Mouse (Mus musculus) left cerebral cortex, postnatal 10 days (tissue): ENCODE measurements around the gene Srp9. TPM values are rescaled to one million over a fixed set of nuclear protein-coding genes. Genes with fewer than 3 reads are reported as not detected.
A peak's percentile ranks its signal among the peaks of the same experiment; 100 is the strongest.

ENCODE experiments used
- DNase-seq, 2 experiments: peaks; one replicate each; pipeline ENCODE4 v3.0.0; 2021 to 2022; ENCODE audit warnings: low spot score in 2 of 2, mixed read lengths in 1 of 2; ENCODE audit errors: extremely low spot score in 1 of 2
- intact Hi-C: fragments of 180-260 bp; cut with DNase I; formaldehyde crosslinking; loops from one replicate; pipeline ENCODE4 v1.15.1; 2025
- total RNA-seq, 2 experiments: library from RNA; stranded (reverse); gene quantifications; 2 replicates each; pipeline ENCODE4 v1.2.3; 2021

The Srp9 gene
- total RNA-seq, 2 experiments from 2014 or later: 50.3 to 52.8 TPM

GRCm38 (mm10) chr1:182101468-182101867, 23.1 kb upstream of the Srp9 start:
- intact Hi-C loops: no loop called here
- no peak for DNase-seq

GRCm38 (mm10) chr1:182102706-182103105, 21.8 kb upstream of the Srp9 start:
- intact Hi-C loops: no loop called here
- no peak for DNase-seq

DNA sequence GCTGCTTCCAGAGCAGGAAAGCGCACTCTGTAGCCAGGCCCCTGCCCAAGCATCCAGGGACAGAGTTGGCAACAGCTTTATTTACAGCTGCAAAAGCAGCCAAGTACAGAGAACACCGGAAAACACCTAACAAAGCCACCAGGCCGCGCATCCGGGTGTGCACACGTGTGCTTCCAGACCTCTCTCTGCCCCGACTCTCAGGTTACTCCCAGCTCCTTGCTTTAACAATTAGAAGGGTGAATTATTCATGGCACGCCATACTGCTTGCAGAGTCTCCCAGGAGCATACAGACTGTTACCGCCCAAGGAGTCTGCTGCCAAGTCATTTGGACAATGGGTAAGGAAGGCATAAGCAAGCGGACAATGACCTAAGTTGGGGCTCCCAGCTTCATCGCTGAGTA, 21.1 kb upstream of the Srp9 start:
- intact Hi-C loops: no loop called here

GRCm38 (mm10) chr1:182105023-182105422, 19.5 kb upstream of the Srp9 start:
- DNase-seq: no peak
- intact Hi-C loops: no loop called here

More for the DNA sequence above, 21.1 kb upstream of the Srp9 start:
- DNase-seq: no peak

GRCm38 (mm10) chr1:182107251-182107650, 17.3 kb upstream of the Srp9 start:
- no peak for DNase-seq
- intact Hi-C loops: no loop called here

- intact Hi-C loops: no loop called here
- no peak for DNase-seq
These were observed 16.0 kb upstream of the Srp9 start for GRCm38 (mm10) chr1:182108397-182109099.

DNA sequence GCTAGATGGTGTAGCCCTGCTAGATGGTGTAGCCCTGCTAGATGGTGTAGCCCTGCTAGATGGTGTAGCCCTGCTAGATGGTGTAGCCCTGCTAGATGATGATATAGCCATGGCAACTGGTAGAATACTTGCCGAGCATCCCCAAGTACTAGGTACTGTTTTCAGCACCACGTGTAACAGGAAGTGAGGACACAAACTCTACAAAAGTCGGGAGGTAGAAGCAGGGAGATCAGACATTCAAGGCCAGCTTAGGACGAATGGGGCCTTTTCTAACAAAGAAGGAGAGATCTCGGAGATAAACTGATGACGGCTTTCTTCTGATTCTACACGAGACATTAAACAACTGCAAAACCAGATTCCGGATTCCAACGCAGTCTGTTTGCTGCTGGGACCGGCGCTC, 14.4 kb upstream of the Srp9 start:
- intact Hi-C loops: no loop called here
- no peak for DNase-seq

DNA sequence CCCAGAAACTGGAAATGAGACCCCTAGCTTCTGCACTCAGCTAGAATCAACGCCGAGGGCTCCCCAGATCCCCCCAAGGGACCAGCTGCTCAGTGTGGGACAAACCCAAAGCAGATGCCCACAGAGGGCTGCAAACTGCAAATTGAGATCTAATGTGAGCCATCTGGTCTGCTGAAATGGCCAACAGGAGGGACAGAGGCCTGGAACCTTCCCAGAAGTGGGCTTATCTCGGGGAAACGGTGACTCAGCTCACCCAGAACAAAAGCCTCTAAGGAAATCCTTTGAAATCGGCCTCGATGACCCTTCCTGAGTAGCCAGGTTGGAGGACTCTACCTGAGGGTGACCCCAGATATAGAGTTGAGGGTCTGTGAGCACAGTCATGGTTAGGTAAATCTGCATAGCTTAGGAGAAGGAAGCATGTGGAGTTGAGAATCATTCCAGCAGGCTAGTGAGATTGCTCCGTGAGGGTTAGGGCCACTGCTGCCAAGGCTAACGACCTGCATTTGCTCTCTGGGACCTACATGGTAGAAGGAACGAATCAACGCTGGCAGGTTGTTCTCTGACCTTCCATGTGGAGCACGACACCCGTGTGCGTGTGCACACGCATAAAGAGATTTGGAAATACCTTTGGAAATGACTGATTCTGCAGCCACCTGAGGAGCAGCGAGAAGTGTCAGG, 13.7 kb upstream of the Srp9 start:
- peak in 1 of 2 experiments; percentile 43 for DNase-seq
- intact Hi-C loops: no loop called here

DNA sequence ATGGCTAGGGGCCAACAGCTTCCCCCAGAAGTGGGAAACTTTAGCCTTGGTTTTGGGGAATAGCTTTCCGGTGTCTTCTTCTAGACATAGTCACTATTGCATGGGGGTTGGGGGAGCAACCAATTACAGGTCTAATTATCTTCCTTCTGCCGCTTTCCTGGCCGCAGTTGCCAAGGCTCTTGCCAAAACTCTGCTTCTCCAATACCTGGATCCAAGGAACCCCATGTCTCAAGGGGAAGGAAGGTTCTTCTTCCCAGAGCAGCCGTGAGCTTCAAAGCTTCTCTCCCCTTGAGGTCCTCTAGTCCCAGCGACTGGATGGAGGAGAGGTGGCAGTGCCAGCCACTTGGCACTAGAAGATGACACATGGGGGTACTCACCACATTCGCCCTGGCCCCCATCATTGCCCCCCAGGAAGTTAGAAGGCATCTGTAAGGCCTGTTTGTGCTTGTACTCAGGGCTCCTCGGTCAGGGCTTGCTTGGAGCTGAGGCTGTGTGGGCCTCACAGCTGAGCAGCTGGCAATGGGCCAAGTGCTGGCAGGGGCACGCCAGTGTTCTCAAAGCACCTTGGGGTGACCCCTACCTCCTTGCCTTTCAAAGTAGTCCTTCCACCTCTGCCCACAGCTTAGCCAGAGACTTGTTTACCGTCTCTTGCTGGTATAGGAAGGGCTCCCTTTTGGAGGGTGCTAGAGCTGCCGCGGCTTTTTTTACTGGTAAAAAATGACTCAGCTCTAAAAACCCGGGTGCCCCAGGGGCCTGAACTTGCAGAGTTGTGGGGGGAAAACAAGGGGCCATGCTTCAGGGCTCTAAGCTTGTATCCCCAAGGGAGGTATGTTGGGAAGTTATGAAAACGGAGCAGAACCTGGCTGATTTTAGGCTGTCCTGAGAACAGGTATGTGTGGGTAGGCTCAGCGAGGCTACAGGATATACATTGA, 12.9 kb upstream of the Srp9 start:
- intact Hi-C loops: no loop called here
- DNase-seq: peak in 1 of 2 experiments; percentile 56

- intact Hi-C loops: no loop called here
- DNase-seq: no peak
These were observed 12.2 kb upstream of the Srp9 start for GRCm38 (mm10) chr1:182112385-182112784.

DNA sequence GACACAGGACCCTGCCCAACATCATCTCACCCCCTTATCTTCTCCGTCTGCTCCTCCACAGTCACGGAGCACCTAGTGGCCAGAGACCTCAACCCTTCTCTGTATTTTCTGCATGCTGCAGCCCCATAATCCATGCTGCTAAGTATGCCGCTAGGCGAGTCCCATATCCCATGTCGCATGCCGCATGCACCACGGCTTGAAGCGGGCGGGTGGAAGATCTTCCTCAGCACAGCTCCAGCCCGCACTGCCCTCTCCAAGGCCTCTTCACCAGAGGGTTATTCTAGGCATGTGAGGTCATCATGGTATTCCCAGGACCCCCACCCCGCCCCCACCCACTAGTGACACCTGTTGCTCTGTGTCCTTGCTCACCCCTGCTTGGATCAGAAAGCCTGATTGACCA, 11.4 kb upstream of the Srp9 start:
- DNase-seq: no peak
- intact Hi-C loops: no loop called here

DNA sequence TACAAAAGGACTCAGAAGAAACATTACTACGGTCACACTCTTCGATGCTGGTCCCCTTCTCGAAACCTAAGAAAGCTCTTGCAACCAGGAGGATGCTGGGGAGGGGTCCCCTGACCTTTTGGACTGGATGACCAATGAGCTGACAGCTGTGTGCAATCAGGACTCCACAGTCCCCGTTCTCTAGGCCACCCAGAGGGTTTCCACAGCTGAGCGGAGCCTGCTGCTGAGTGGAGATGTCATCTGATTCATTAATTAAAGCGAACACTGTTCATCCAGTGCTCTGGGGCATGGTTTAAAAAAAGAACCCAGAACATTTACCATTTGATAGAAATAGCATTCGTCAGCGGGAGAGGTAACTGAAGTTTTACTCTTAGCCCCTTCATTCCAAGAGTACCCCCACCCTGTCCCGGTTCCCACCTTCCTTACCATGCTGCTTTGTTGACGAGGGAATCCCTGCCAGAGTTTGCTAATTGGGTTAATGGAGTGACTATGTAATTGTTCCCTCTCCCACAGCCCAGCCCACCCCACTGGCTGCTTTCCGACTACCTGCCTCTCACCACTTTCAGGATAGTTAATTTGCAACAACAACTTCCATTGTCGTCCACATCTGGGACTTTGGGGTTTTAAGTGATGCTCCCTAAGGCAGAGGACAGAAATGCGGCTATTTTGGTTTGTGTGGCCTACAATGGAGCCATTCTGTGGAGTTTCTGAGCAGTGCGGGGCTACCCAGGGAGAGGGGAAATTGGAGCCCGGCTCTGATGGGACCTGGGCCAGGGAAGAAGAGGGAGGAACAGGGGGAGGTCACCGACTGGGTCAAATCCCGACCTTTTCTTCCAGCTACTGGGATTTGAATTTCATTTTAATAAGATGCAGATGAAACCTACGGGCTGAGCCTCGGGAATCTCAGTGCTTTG, 10.7 kb upstream of the Srp9 start:
- DNase-seq: peak in 1 of 2 experiments; percentile 43

DNA sequence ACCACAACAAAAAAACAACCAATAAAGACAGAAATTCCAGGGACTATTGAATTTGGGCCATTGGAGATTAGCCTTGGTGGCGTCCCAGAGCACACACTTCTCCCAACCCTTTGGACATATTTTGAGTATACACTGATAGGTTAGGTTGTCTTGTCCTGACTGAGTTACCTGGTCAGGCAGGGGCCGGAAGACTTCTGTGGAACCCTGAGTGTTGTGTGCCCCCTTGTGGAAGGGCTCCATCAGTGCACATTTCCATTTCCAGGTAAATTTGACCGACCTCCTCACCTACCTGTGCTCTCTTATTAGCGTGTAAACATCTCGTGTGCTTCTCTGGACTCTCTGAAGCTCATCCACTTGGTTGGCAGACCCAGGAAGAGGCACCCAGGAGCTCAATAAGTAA, 9.3 kb upstream of the Srp9 start:
- no peak for DNase-seq
- intact Hi-C loops: loop anchor here (2.0 kb wide), 1 partner anchor 96 kb away; the partner anchor contains the start of gene Enah

More for the DNA sequence above, 10.7 kb upstream of the Srp9 start:
- intact Hi-C loops: loop anchor here (2.0 kb wide), 1 partner anchor 95 kb away; the partner anchor contains the start of gene Enah

DNA sequence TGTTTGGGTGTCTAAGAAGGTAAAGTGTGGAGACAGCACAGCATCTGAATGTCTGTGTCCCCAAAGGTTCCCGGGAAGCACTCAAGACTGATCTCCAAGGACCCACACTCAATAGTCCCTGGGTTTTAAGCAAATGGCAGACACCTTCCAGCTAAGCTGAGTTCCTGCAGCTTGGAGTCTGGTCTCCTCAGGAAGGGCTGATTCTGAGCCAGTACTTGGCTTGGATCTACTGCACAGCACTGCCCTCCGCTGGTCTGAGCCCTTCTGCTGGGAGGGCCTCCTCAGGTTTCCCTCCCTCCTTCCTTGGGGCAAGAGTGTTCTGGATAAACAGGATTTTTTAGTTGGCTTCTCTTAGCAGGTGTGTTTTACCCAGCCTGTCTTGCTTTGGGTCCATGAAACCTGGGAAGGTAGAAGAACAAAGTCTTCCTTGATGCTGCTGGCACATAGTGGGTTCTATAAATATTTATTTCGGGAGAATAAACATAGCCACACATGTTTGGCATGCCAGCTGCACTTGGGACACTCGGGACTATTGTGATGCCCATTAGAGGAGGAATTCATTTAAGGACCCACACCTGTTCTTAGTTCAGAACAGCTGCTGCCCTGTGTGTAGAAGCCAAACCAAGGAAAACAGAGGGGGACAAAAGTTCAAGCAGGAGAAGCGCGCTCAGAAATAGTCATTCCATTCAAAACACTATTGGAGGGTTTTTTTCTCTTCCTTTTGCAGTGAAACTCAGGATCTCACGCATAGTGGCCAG, 8.7 kb upstream of the Srp9 start:
- intact Hi-C loops: loop anchor here (1.0 to 2.0 kb wide), 2 partner anchors 97 to 227 kb away; partner anchors contain the start of gene Enah
- DNase-seq: peak in 1 of 2 experiments; percentile 63

GRCm38 (mm10) chr1:182122413-182122812, 2.1 kb upstream of the Srp9 start:
- intact Hi-C loops: loop anchor here (10.0 kb wide), 1 partner anchor 412 kb away; no protein-coding TSS in a partner anchor
- DNase-seq: no peak

GRCm38 (mm10) chr1:182124924-182125368, 409 bp downstream of the Srp9 start:
- intact Hi-C loops: loop anchor here (10.0 kb wide), 1 partner anchor 410 kb away; no protein-coding TSS in a partner anchor
- DNase-seq: peak; percentile 83 to 95

DNA sequence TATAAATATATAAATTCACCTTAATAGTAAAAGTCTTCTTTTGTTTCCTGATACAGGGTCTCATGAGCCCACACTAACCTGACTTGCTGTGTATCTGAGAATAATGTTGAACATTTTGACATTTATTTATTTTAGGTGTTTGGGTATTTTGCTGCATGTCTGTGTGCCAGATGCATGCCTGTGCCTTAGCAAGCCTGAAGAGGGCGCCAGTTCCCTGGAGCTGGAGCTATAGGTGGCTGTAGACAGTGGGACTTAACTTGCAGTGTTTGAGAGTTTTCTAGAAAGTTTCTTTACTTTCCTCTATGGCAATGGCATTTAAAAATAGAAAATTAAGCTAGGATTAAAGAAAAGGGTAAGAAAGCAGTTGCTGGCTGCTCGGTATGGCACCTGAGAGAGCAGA, 6.3 kb downstream of the Srp9 start:
- DNase-seq: peak in 1 of 2 experiments; percentile 54
- intact Hi-C loops: no loop called here
